Comparison of ENCODE assay signal across 8 mouse cellular contexts in genomic region chr16:38477241-38477608, GRCm38 (mm10). TPM values are rescaled to one million over a fixed set of nuclear protein-coding genes. Genes with fewer than 3 reads are reported as not detected.
DNase-seq lines count a peak whose midpoint lies in the region; ATAC-seq lines count a peak whose summit lies in the region.
"Not testable (repeated sequence)": the region's sequence is repeated elsewhere in the genome, so short reads cannot be mapped to it uniquely, and the experiment has no call there.

No protein-coding gene starts in this region.

- not testable (repeated sequence) for DNase-seq in forebrain, embryonic 11.5 days (ENCODE audit: low spot score); intestine, embryonic 14.5 days (ENCODE audit: low spot score)
- peak; percentile 15 for DNase-seq in thymus, postnatal 14 days

- not testable (repeated sequence) for H3K27ac ChIP-seq in brown adipose tissue, adult 24 weeks (replicated peaks; ENCODE audit: low read depth, low read length); forebrain, embryonic 11.5 days (ENCODE audit: low read depth, low read length); intestine, embryonic 14.5 days (ENCODE audit: low read depth); limb, embryonic 12.5 days; lung, embryonic 16.5 days (ENCODE audit: low read length); neural tube, embryonic 12.5 days
- peak overlapping the region; percentile 85 to 89 for H3K27ac ChIP-seq in heart, embryonic 14.5 days (replicated peaks in 1 of 2; ENCODE audit: control insufficient read depth in 1 of 2, insufficient read depth in 1 of 2, low read depth in 2 of 2, low read length in 2 of 2)

- ATAC-seq in forebrain, embryonic 11.5 days (replicated peaks; ENCODE audit: low FRiP score); heart, embryonic 14.5 days (ENCODE audit: insufficient number of reproducible peaks, insufficient read depth, low FRiP score, low read depth); intestine, embryonic 14.5 days (replicated peaks; ENCODE audit: low FRiP score, low TSS enrichment, low read depth); limb, embryonic 12.5 days (ENCODE audit: insufficient number of reproducible peaks, insufficient read depth, low FRiP score, low TSS enrichment, low read depth); lung, embryonic 16.5 days (ENCODE audit: low read depth); neural tube, embryonic 12.5 days (ENCODE audit: low FRiP score, low read depth): not testable (repeated sequence)

- H3K9me3 ChIP-seq in forebrain, embryonic 11.5 days (ENCODE audit: control insufficient read depth, low read length); heart, embryonic 14.5 days (ENCODE audit: control insufficient read depth, low read length); intestine, embryonic 14.5 days (ENCODE audit: control insufficient read depth, low read length); limb, embryonic 12.5 days; lung, embryonic 16.5 days (ENCODE audit: control insufficient read depth, low read length); neural tube, embryonic 12.5 days: not testable (repeated sequence)

- not testable (repeated sequence) for H3K27me3 ChIP-seq in forebrain, embryonic 11.5 days (ENCODE audit: control insufficient read depth, insufficient read depth, low read length); heart, embryonic 14.5 days (ENCODE audit: control insufficient read depth, insufficient read depth, low read length); intestine, embryonic 14.5 days (replicated peaks; ENCODE audit: control insufficient read depth, insufficient read depth, low read length); limb, embryonic 12.5 days; lung, embryonic 16.5 days (ENCODE audit: control insufficient read depth, insufficient read depth, low read depth, low read length); neural tube, embryonic 12.5 days (replicated peaks)

- WGBS in forebrain, embryonic 11.5 days: 65% methylated on average over 14 of the region's 14 CpGs
- WGBS in heart, embryonic 14.5 days: 39% methylated on average over 14 of the region's 14 CpGs
- WGBS in intestine, embryonic 14.5 days: 31% methylated on average over 14 of the region's 14 CpGs
- 35% methylated on average over 14 of the region's 14 CpGs for WGBS in limb, embryonic 12.5 days
- WGBS in lung, embryonic 16.5 days: 23% methylated on average over 14 of the region's 14 CpGs
- 34% methylated on average over 14 of the region's 14 CpGs for WGBS in neural tube, embryonic 12.5 days

- H3K4me2 ChIP-seq in forebrain, embryonic 11.5 days (ENCODE audit: low read depth, low read length, severe bottlenecking): peak overlapping the region; percentile 63
- H3K4me2 ChIP-seq in heart, embryonic 14.5 days (ENCODE audit: low read length): peak overlapping the region; percentile 74
- H3K4me2 ChIP-seq in intestine, embryonic 14.5 days (ENCODE audit: low read length): peak overlapping the region; percentile 63
- H3K4me2 ChIP-seq in limb, embryonic 12.5 days: peak overlapping the region; percentile 69
- peak overlapping the region; percentile 84 for H3K4me2 ChIP-seq in lung, embryonic 16.5 days (ENCODE audit: low read depth, low read length)
- H3K4me2 ChIP-seq in neural tube, embryonic 12.5 days (replicated peaks): peak overlapping the region; percentile 65

- H3K36me3 ChIP-seq in forebrain, embryonic 11.5 days (ENCODE audit: control insufficient read depth, insufficient read depth, low read length); heart, embryonic 14.5 days (ENCODE audit: control insufficient read depth, insufficient read depth, low read length); intestine, embryonic 14.5 days (ENCODE audit: control insufficient read depth, insufficient read depth, low read length); limb, embryonic 12.5 days; lung, embryonic 16.5 days (ENCODE audit: control insufficient read depth, insufficient read depth, low read length); neural tube, embryonic 12.5 days: not testable (repeated sequence)

- H3K4me1 ChIP-seq in brown adipose tissue, adult 24 weeks (ENCODE audit: control insufficient read depth, insufficient read depth, insufficient read length, low read length); forebrain, embryonic 11.5 days (replicated peaks; ENCODE audit: control insufficient read depth, insufficient read depth, low read length); heart, embryonic 14.5 days (ENCODE audit: control insufficient read depth in 2 of 2, insufficient read depth in 2 of 2, low read length in 2 of 2); intestine, embryonic 14.5 days (replicated peaks; ENCODE audit: control insufficient read depth, insufficient read depth, low read length); limb, embryonic 12.5 days (replicated peaks); lung, embryonic 16.5 days (replicated peaks; ENCODE audit: control insufficient read depth, insufficient read depth, low read length): not testable (repeated sequence)
- H3K4me1 ChIP-seq in neural tube, embryonic 12.5 days: peaks cover 13% of the 10 kb centered on the region

- H3K4me3 ChIP-seq in brown adipose tissue, adult 24 weeks (ENCODE audit: insufficient read depth, low read depth, low read length): peak overlapping the region; percentile 69; the same call in 1 of the 2 replicates
- not testable (repeated sequence) for H3K4me3 ChIP-seq in forebrain, embryonic 11.5 days (ENCODE audit: low read depth, low read length)
- peak overlapping the region; percentile 35 to 44 for H3K4me3 ChIP-seq in heart, embryonic 14.5 days (ENCODE audit: control insufficient read depth in 1 of 2, insufficient read depth in 1 of 2, low read depth in 1 of 2, low read length in 2 of 2)
- H3K4me3 ChIP-seq in intestine, embryonic 14.5 days (ENCODE audit: low read depth, low read length): peak overlapping the region; percentile 39
- H3K4me3 ChIP-seq in limb, embryonic 12.5 days (replicated peaks): peak overlapping the region; percentile 40
- H3K4me3 ChIP-seq in lung, embryonic 16.5 days (ENCODE audit: low read length): peak overlapping the region; percentile 51
- peak overlapping the region; percentile 34 for H3K4me3 ChIP-seq in neural tube, embryonic 12.5 days

- 0 out of 2 replicates have a peak overlapping the region, but pooled peaks have one; percentile 37 for H3K9ac ChIP-seq in forebrain, embryonic 11.5 days (ENCODE audit: low read length)
- peak overlapping the region; percentile 71 for H3K9ac ChIP-seq in heart, embryonic 14.5 days (ENCODE audit: low read length)
- H3K9ac ChIP-seq in intestine, embryonic 14.5 days (ENCODE audit: low read length): peak overlapping the region; percentile 38; the same call in 1 of the 2 replicates
- peak overlapping the region; percentile 60; the same call in 1 of the 2 replicates for H3K9ac ChIP-seq in limb, embryonic 12.5 days (replicated peaks)
- peak overlapping the region; percentile 62 for H3K9ac ChIP-seq in lung, embryonic 16.5 days (ENCODE audit: low read length)
- H3K9ac ChIP-seq in neural tube, embryonic 12.5 days: not testable (repeated sequence)

RNA-seq across cellular contexts. Expression of gene Cd80, which starts 21.9 kb away (rescaled TPM):
- 1.0 TPM in 1 of 2 replicates, not detected in the other for polyA plus RNA-seq in brown adipose tissue, adult 24 weeks (2012; ENCODE audit: insufficient read depth, insufficient read length, missing spikeins)
- 0.45 and 0.73 TPM in 2 replicates for polyA plus RNA-seq in forebrain, embryonic 11.5 days (2014; fragmentation: Nextera tagmentation; extraction: Ambion mirVana)
- polyA plus RNA-seq in heart, embryonic 14.5 days (2014; fragmentation: Nextera tagmentation; extraction: Ambion mirVana): 0.38 and 0.73 TPM in 2 replicates
- 0.27 and 0.31 TPM in 2 replicates for polyA plus RNA-seq in intestine, embryonic 14.5 days (2014; fragmentation: Nextera tagmentation; extraction: Ambion mirVana)
- polyA plus RNA-seq in limb, embryonic 12.5 days (2016; fragmentation: Nextera tagmentation; extraction: Ambion mirVana): 0.38 and 0.41 TPM in 2 replicates
- 0.21 and 0.25 TPM in 2 replicates for polyA plus RNA-seq in lung, embryonic 16.5 days (2015; fragmentation: Nextera tagmentation; extraction: Ambion mirVana)
- polyA plus RNA-seq in neural tube, embryonic 12.5 days (2016; fragmentation: Nextera tagmentation; extraction: Ambion mirVana): 0.46 and 0.87 TPM in 2 replicates

RNA-seq across cellular contexts. Expression of gene Adprh, which starts 24.7 kb away (rescaled TPM):
- polyA plus RNA-seq in brown adipose tissue, adult 24 weeks (2012; ENCODE audit: insufficient read depth, insufficient read length, missing spikeins): 15.4 and 21.4 TPM in 2 replicates
- 135 and 137 TPM in 2 replicates for polyA plus RNA-seq in forebrain, embryonic 11.5 days (2014; fragmentation: Nextera tagmentation; extraction: Ambion mirVana)
- polyA plus RNA-seq in heart, embryonic 14.5 days (2014; fragmentation: Nextera tagmentation; extraction: Ambion mirVana): 78.7 and 90.5 TPM in 2 replicates
- polyA plus RNA-seq in intestine, embryonic 14.5 days (2014; fragmentation: Nextera tagmentation; extraction: Ambion mirVana): 86.6 and 90.8 TPM in 2 replicates
- polyA plus RNA-seq in limb, embryonic 12.5 days (2016; fragmentation: Nextera tagmentation; extraction: Ambion mirVana): 142 and 147 TPM in 2 replicates
- 77.2 and 78.2 TPM in 2 replicates for polyA plus RNA-seq in lung, embryonic 16.5 days (2015; fragmentation: Nextera tagmentation; extraction: Ambion mirVana)
- 150 and 156 TPM in 2 replicates for polyA plus RNA-seq in neural tube, embryonic 12.5 days (2016; fragmentation: Nextera tagmentation; extraction: Ambion mirVana)

RNA-seq across cellular contexts. Expression of gene Pla1a, which starts 44.3 kb away (rescaled TPM):
- 11.3 and 14.4 TPM in 2 replicates for polyA plus RNA-seq in brown adipose tissue, adult 24 weeks (2012; ENCODE audit: insufficient read depth, insufficient read length, missing spikeins)
- 0.15 and 0.25 TPM in 2 replicates for polyA plus RNA-seq in forebrain, embryonic 11.5 days (2014; fragmentation: Nextera tagmentation; extraction: Ambion mirVana)
- polyA plus RNA-seq in heart, embryonic 14.5 days (2014; fragmentation: Nextera tagmentation; extraction: Ambion mirVana): 1.3 and 1.8 TPM in 2 replicates
- polyA plus RNA-seq in intestine, embryonic 14.5 days (2014; fragmentation: Nextera tagmentation; extraction: Ambion mirVana): 0.09 and 0.81 TPM in 2 replicates
- polyA plus RNA-seq in limb, embryonic 12.5 days (2016; fragmentation: Nextera tagmentation; extraction: Ambion mirVana): 0.10 and 0.31 TPM in 2 replicates
- polyA plus RNA-seq in lung, embryonic 16.5 days (2015; fragmentation: Nextera tagmentation; extraction: Ambion mirVana): 0.31 and 1.3 TPM in 2 replicates
- 0.28 and 0.42 TPM in 2 replicates for polyA plus RNA-seq in neural tube, embryonic 12.5 days (2016; fragmentation: Nextera tagmentation; extraction: Ambion mirVana)

RNA-seq across cellular contexts. Expression of gene Timmdc1, which starts 45.2 kb away (rescaled TPM):
- 43.1 and 49.2 TPM in 2 replicates for polyA plus RNA-seq in brown adipose tissue, adult 24 weeks (2012; ENCODE audit: insufficient read depth, insufficient read length, missing spikeins)
- 30.2 and 31.3 TPM in 2 replicates for polyA plus RNA-seq in forebrain, embryonic 11.5 days (2014; fragmentation: Nextera tagmentation; extraction: Ambion mirVana)
- 34.4 and 35.8 TPM in 2 replicates for polyA plus RNA-seq in heart, embryonic 14.5 days (2014; fragmentation: Nextera tagmentation; extraction: Ambion mirVana)
- polyA plus RNA-seq in intestine, embryonic 14.5 days (2014; fragmentation: Nextera tagmentation; extraction: Ambion mirVana): 22.3 and 22.8 TPM in 2 replicates
- 27.4 and 30.8 TPM in 2 replicates for polyA plus RNA-seq in limb, embryonic 12.5 days (2016; fragmentation: Nextera tagmentation; extraction: Ambion mirVana)
- 26.8 and 27.7 TPM in 2 replicates for polyA plus RNA-seq in lung, embryonic 16.5 days (2015; fragmentation: Nextera tagmentation; extraction: Ambion mirVana)
- polyA plus RNA-seq in neural tube, embryonic 12.5 days (2016; fragmentation: Nextera tagmentation; extraction: Ambion mirVana): 31.6 and 38.3 TPM in 2 replicates
